Mouse (Mus musculus) CH12.LX (cell line): ENCODE measurements around the gene Hrg. TPM values are rescaled to one million over a fixed set of nuclear protein-coding genes. Genes with fewer than 3 reads are reported as not detected.

Experiments used
- DNase-seq: peaks from one replicate; pipeline ENCODE4 v3.0.0-alpha.2; 2013; ENCODE audit errors: extremely low read depth
- H3K27ac ChIP-seq: 2 replicates; pipeline ENCODE4 v1.5.1; 2012; ENCODE audit warnings: low read depth, mild to moderate bottlenecking, control low read depth, moderate library complexity; ENCODE audit not compliant: insufficient read depth
- H3K27me3 ChIP-seq: replicated peaks from 2 replicates; pipeline ENCODE3; 2012; ENCODE audit warnings: inconsistent platforms
- H3K36me3 ChIP-seq, 2 experiments: replicated peaks in 1 of 2; 2 replicates each; pipeline versions ENCODE3 to v1.6.1; 2012; ENCODE audit warnings: inconsistent platforms in 1 of 2, low read length in 1 of 2, mild to moderate bottlenecking in 1 of 2, mixed read lengths in 1 of 2, moderate library complexity in 1 of 2; ENCODE audit not compliant: control insufficient read depth in 1 of 2, insufficient read depth in 1 of 2
- H3K4me1 ChIP-seq, 2 experiments: 2 replicates each; pipeline ENCODE4 v1.6.1; 2012; ENCODE audit warnings: inconsistent platforms in 1 of 2, moderate library complexity in 1 of 2; ENCODE audit not compliant: insufficient read depth in 2 of 2, control insufficient read depth in 1 of 2
- H3K4me2 ChIP-seq: 2 replicates; pipeline ENCODE4 v1.6.1; 2012; ENCODE audit warnings: low read depth, mild to moderate bottlenecking, control low read depth; ENCODE audit not compliant: poor library complexity, insufficient read depth, severe bottlenecking
- H3K4me3 ChIP-seq, 3 experiments: fragments of 150-350 bp in 1 of 3; sonication (generic) in 1 of 3; replicated peaks in 1 of 3; 2 replicates each; pipeline versions ENCODE3 to v1.5.1; 2011 to 2012; ENCODE audit warnings: low read depth in 2 of 3, low read length in 2 of 3, mild to moderate bottlenecking in 2 of 3, moderate library complexity in 2 of 3, control low read depth in 1 of 3, improper control_type of control experiment in 1 of 3, inconsistent platforms in 1 of 3, mixed read lengths in 1 of 3; ENCODE audit not compliant: poor library complexity in 1 of 3
- H3K79me2 ChIP-seq: replicated peaks from 2 replicates; pipeline ENCODE4 v1.6.1; 2012; ENCODE audit warnings: mild to moderate bottlenecking, moderate library complexity; ENCODE audit not compliant: control insufficient read depth, poor library complexity, insufficient read depth, severe bottlenecking; ENCODE audit errors: extremely low read depth
- H3K9ac ChIP-seq: 2 replicates; pipeline ENCODE4 v1.6.1; 2012; ENCODE audit warnings: low read depth, mild to moderate bottlenecking, control low read depth, moderate library complexity; ENCODE audit not compliant: insufficient read depth
- H3K9me3 ChIP-seq: replicated peaks from 2 replicates; pipeline ENCODE3; 2012; ENCODE audit warnings: low read length, inconsistent platforms, mixed read lengths
- BHLHE40 ChIP-seq: IDR thresholded peaks from 2 replicates; pipeline ENCODE4 v1.6.1; 2011; ENCODE audit warnings: mild to moderate bottlenecking, low read depth, low read length, improper control_type of control experiment
- CHD1 ChIP-seq: IDR thresholded peaks from 2 replicates; pipeline ENCODE4 v1.6.1; 2012; ENCODE audit warnings: low read depth, low read length, improper control_type of control experiment, inconsistent platforms
- CHD2 ChIP-seq: IDR thresholded peaks from 2 replicates; pipeline ENCODE4 v1.6.1; 2011; ENCODE audit warnings: low read length, improper control_type of control experiment
- CTCF ChIP-seq, 2 experiments: IDR thresholded peaks in 1 of 2; conservative IDR thresholded peaks in 1 of 2; 2 replicates each; pipeline ENCODE4 v1.5.1; 2011 to 2012; ENCODE audit warnings: low read depth in 2 of 2, low read length in 2 of 2, improper control_type of control experiment in 1 of 2, inconsistent platforms in 1 of 2, mild to moderate bottlenecking in 1 of 2, moderate library complexity in 1 of 2
- E2F4 ChIP-seq: IDR thresholded peaks from 2 replicates; pipeline ENCODE4 v1.6.1; 2011; ENCODE audit warnings: low read depth, low read length, improper control_type of control experiment; ENCODE audit not compliant: insufficient replicate concordance
- ELF1 ChIP-seq: IDR thresholded peaks from 2 replicates; pipeline ENCODE4 v1.6.1; 2014; ENCODE audit warnings: low read depth, mild to moderate bottlenecking, inconsistent platforms, low read length, improper control_type of control experiment
- EP300 ChIP-seq: IDR thresholded peaks from 2 replicates; pipeline ENCODE4 v1.6.1; 2011; ENCODE audit warnings: low read length, improper control_type of control experiment
- ETS1 ChIP-seq: conservative IDR thresholded peaks from 2 replicates; pipeline ENCODE4 v1.6.1; 2012; ENCODE audit warnings: low read depth, mild to moderate bottlenecking, inconsistent platforms, low read length, improper control_type of control experiment, moderate library complexity
- GABPA ChIP-seq: IDR thresholded peaks from 2 replicates; pipeline ENCODE4 v1.6.1; 2012; ENCODE audit warnings: low read depth, low read length, improper control_type of control experiment, inconsistent platforms; ENCODE audit not compliant: insufficient replicate concordance
- HCFC1 ChIP-seq: IDR thresholded peaks from 2 replicates; pipeline ENCODE4 v1.6.1; 2012; ENCODE audit warnings: low read depth, mild to moderate bottlenecking, inconsistent platforms, low read length, improper control_type of control experiment
- IRF4 ChIP-seq: IDR thresholded peaks from 2 replicates; pipeline ENCODE4 v1.6.1; 2014; ENCODE audit warnings: low read depth, mild to moderate bottlenecking, inconsistent platforms, low read length, improper control_type of control experiment
- JUN ChIP-seq: IDR thresholded peaks from 2 replicates; pipeline ENCODE4 v1.6.1; 2011; ENCODE audit warnings: low read depth, mild to moderate bottlenecking, low read length, improper control_type of control experiment, moderate library complexity; ENCODE audit not compliant: insufficient read depth
- JUND ChIP-seq: conservative IDR thresholded peaks from 2 replicates; pipeline ENCODE4 v1.6.1; 2011; ENCODE audit warnings: low read depth, low read length, improper control_type of control experiment
- KAT2A ChIP-seq: IDR thresholded peaks from 2 replicates; pipeline ENCODE4 v1.6.1; 2012; ENCODE audit warnings: low read length, improper control_type of control experiment, inconsistent platforms; ENCODE audit not compliant: insufficient replicate concordance
- MAFK ChIP-seq: IDR thresholded peaks from 2 replicates; pipeline ENCODE4 v1.6.1; 2011; ENCODE audit warnings: low read length, improper control_type of control experiment; ENCODE audit not compliant: insufficient replicate concordance
- MAX ChIP-seq: IDR thresholded peaks from 2 replicates; pipeline ENCODE4 v1.6.1; 2011; ENCODE audit warnings: low read length, improper control_type of control experiment
- MAZ ChIP-seq: IDR thresholded peaks from 2 replicates; pipeline ENCODE4 v1.6.1; 2012; ENCODE audit warnings: low read depth, mild to moderate bottlenecking, inconsistent platforms, low read length, improper control_type of control experiment, moderate library complexity
- MEF2A ChIP-seq: IDR thresholded peaks from 2 replicates; pipeline ENCODE4 v1.6.1; 2014; ENCODE audit warnings: low read depth, mild to moderate bottlenecking, inconsistent platforms, low read length, improper control_type of control experiment, borderline replicate concordance
- MXI1 ChIP-seq: IDR thresholded peaks from 2 replicates; pipeline ENCODE4 v1.6.1; 2011; ENCODE audit warnings: mild to moderate bottlenecking, low read depth, low read length, improper control_type of control experiment
- MYC ChIP-seq: IDR thresholded peaks from 2 replicates; pipeline ENCODE4 v1.6.1; 2011; ENCODE audit warnings: low read depth, mild to moderate bottlenecking, improper control_type of control experiment, low read length
- NELFE ChIP-seq: IDR thresholded peaks from 2 replicates; pipeline ENCODE4 v1.6.1; 2011; ENCODE audit warnings: low read depth, low read length, improper control_type of control experiment
- NRF1 ChIP-seq: IDR thresholded peaks from 2 replicates; pipeline ENCODE4 v1.6.1; 2014; ENCODE audit warnings: low read depth, mild to moderate bottlenecking, inconsistent platforms, low read length, improper control_type of control experiment, moderate library complexity
- PAX5 ChIP-seq: IDR thresholded peaks from 2 replicates; pipeline ENCODE4 v1.6.1; 2012; ENCODE audit warnings: low read length, inconsistent platforms, mixed read lengths
- POLR2A ChIP-seq: IDR thresholded peaks from 2 replicates; pipeline ENCODE4 v1.6.1; 2011; ENCODE audit warnings: low read depth, mild to moderate bottlenecking, improper control_type of control experiment, low read length
- POLR2AphosphoS2 ChIP-seq: IDR thresholded peaks from 2 replicates; pipeline ENCODE4 v1.6.1; 2011; ENCODE audit warnings: low read depth, low read length, improper control_type of control experiment
- RAD21 ChIP-seq: IDR thresholded peaks from 2 replicates; pipeline ENCODE4 v1.6.1; 2011; ENCODE audit warnings: low read depth, mild to moderate bottlenecking, low read length, improper control_type of control experiment, moderate library complexity
- RCOR1 ChIP-seq: conservative IDR thresholded peaks from 2 replicates; pipeline ENCODE4 v1.6.1; 2012; ENCODE audit warnings: low read depth, mild to moderate bottlenecking, inconsistent platforms, low read length, improper control_type of control experiment
- SIN3A ChIP-seq: IDR thresholded peaks from 2 replicates; pipeline ENCODE4 v1.6.1; 2012; ENCODE audit warnings: low read length, improper control_type of control experiment, inconsistent platforms
- SMC3 ChIP-seq: IDR thresholded peaks from 2 replicates; pipeline ENCODE4 v1.6.1; 2011; ENCODE audit warnings: low read depth, low read length, improper control_type of control experiment
- TBP ChIP-seq: conservative IDR thresholded peaks from 2 replicates; pipeline ENCODE4 v1.6.1; 2011; ENCODE audit warnings: low read depth, low read length, improper control_type of control experiment
- TCF12 ChIP-seq: IDR thresholded peaks from 2 replicates; pipeline ENCODE4 v1.6.1; 2014; ENCODE audit warnings: low read depth, mild to moderate bottlenecking, inconsistent platforms, low read length, improper control_type of control experiment
- UBTF ChIP-seq: IDR thresholded peaks from 2 replicates; pipeline ENCODE4 v1.6.1; 2012; ENCODE audit warnings: low read depth, mild to moderate bottlenecking, inconsistent platforms, low read length, improper control_type of control experiment, moderate library complexity
- USF1 ChIP-seq: IDR thresholded peaks from 2 replicates; pipeline ENCODE4 v1.6.1; 2014; ENCODE audit warnings: low read depth, mild to moderate bottlenecking, inconsistent platforms, low read length, improper control_type of control experiment
- USF2 ChIP-seq: conservative IDR thresholded peaks from 2 replicates; pipeline ENCODE4 v1.6.1; 2011; ENCODE audit warnings: low read depth, low read length, improper control_type of control experiment
- ZC3H11A ChIP-seq: IDR thresholded peaks from 2 replicates; pipeline ENCODE4 v1.6.1; 2012; ENCODE audit warnings: low read depth, mild to moderate bottlenecking, inconsistent platforms, low read length, improper control_type of control experiment
- ZKSCAN1 ChIP-seq: IDR thresholded peaks from 2 replicates; pipeline ENCODE4 v1.6.1; 2012; ENCODE audit warnings: low read depth, inconsistent platforms, low read length, improper control_type of control experiment, borderline replicate concordance
- ZNF384 ChIP-seq: IDR thresholded peaks from 2 replicates; pipeline ENCODE4 v1.6.1; 2012; ENCODE audit warnings: low read depth, low read length, improper control_type of control experiment, inconsistent platforms
- dilution Hi-C: fragments of 300-500 bp; cut with MboI; formaldehyde crosslinking; loops from 2 replicates; pipeline ENCODE4 v1.14.3; 2020; ENCODE audit warnings: low sequenced_read_pairs; ENCODE audit not compliant: extremely low pct_unique_long_range_greater_than_20kb, extremely low pct_ligation_motif_present
- in situ Hi-C: fragments of 300-500 bp; cut with MboI; formaldehyde crosslinking; loops from 3 replicates; pipeline ENCODE4 v1.14.3; 2019; ENCODE audit warnings: low sequenced_read_pairs, low pct_ligation_motif_present, low pct_unique_long_range_greater_than_20kb, mixed read lengths
- polyA plus RNA-seq: library from polyadenylated mRNA; unstranded; fragments of >175 nt; gene quantifications from 2 replicates; pipeline ENCODE4 v1.2.1, GENCODE M21; 2012; ENCODE audit warnings: low read depth; ENCODE audit not compliant: insufficient read length
- total RNA-seq, 2 experiments: library from RNA; depleted of rRNA; stranded (reverse); fragments of 300-350 nt in 1 of 2; fragments of >200 nt in 1 of 2; gene quantifications; 2 replicates each; pipeline ENCODE4 v1.2.3; 2012 to 2014

The Hrg gene
- total and polyA plus RNA-seq, 3 experiments, result not detected

- H3K36me3 ChIP-seq, result no peaks in the 10 kb centered on the region
- H3K27me3 ChIP-seq, result no peaks in the 10 kb centered on the region
- H3K9ac ChIP-seq, result no peak overlapping the region
- DNase-seq, result peak; percentile 92
- H3K79me2 ChIP-seq, result no peaks in the 10 kb centered on the region
- TF ChIP-seq ZC3H11A (no peak), HCFC1 (no peak), GABPA (no peak), MAFK (0 out of 2 replicates have a peak, but pooled peaks have one; percentile 60), ETS1 (peak; percentile 51), IRF4 (no peak), NELFE (no peak), POLR2AphosphoS2 (no peak), CHD1 (no peak), MXI1 (no peak), USF2 (no peak), ZNF384 (no peak), EP300 (no peak), MAZ (no peak), KAT2A (no peak), ELF1 (peak; percentile 58; the same call in 1 of the 2 replicates), SIN3A (peak; percentile 41; the same call in 1 of the 2 replicates), CTCF (conservative IDR thresholded peaks at IDR 0.05 in 1 of 2, IDR thresholded peaks at IDR 0.05 in 1 of 2; ENCODE audit: low read depth in 2 of 2, low read length in 2 of 2) (0 out of 4 replicates have a peak, but pooled peaks of 1 of the 2 experiments have one; percentile 11), RAD21 (no peak), NRF1 (peak; percentile 38; the same call in 1 of the 2 replicates), JUN (no peak), UBTF (no peak), MYC (no peak), E2F4 (no peak), USF1 (no peak), SMC3 (no peak), ZKSCAN1 (no peak), PAX5 (no peak), TBP (no peak), MEF2A (no peak), RCOR1 (no peak), JUND (no peak), TCF12 (no peak), POLR2A (no peak), BHLHE40 (peak; percentile 49; the same call in 1 of the 2 replicates), MAX (peak; percentile 42; the same call in 1 of the 2 replicates), CHD2 (no peak)
- H3K4me1 ChIP-seq, result peaks cover 0 to 21% of the 10 kb centered on the region in 2 experiments; a peak in 2 of 4 replicates
- H3K4me3 ChIP-seq, result peak overlapping the region in 1 of 3 experiments; percentile 34
- H3K9me3 ChIP-seq, result peaks cover 5% of the 10 kb centered on the region
- H3K27ac ChIP-seq, result no peak overlapping the region
- in situ Hi-C loops (no loop called here), dilution Hi-C loops (no loop called here)
- peak overlapping the region; percentile 64 for H3K4me2 ChIP-seq
Observed at GRCm38 (mm10) chr16:22919971-22920854, 30.7 kb upstream of the Hrg start.
